Mouse (Mus musculus) ES-CJ7 (cell line): Measurements from ENCODE around the gene Atg14.
"Not testable (repeated sequence)": the region's sequence is repeated elsewhere in the genome, so short reads cannot be mapped to it uniquely, and the experiment has no call there.

ENCODE experiments used
- DNase-seq: peaks from one replicate; pipeline ENCODE4 v3.0.0; 2011; ENCODE audit warnings: low read depth, low spot score

The Atg14 gene

DNA sequence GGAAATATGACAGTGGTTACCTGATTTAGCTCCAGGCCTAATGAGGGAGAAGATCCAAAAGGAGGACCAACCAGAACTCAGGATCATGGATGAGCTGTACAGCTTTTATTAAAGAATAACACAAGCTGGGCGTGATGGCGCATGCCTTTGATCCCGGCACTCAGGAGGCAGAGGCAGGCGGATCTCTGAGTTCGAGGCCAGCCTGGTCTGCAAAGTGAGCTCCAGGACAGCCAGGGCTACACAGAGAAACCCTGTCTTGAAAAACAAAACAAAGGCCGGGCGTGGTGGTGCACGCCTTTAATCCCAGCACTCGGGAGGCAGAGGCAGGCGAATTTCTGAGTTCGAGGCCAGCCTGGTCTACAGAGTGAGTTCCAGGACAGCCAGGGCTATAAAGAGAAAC, at the start of gene Atg14:
Gene Atg14 (minus strand): TSS at position 101 of the 400 bp plus-strand sequence.
- DNase-seq: not testable (repeated sequence)

DNA sequence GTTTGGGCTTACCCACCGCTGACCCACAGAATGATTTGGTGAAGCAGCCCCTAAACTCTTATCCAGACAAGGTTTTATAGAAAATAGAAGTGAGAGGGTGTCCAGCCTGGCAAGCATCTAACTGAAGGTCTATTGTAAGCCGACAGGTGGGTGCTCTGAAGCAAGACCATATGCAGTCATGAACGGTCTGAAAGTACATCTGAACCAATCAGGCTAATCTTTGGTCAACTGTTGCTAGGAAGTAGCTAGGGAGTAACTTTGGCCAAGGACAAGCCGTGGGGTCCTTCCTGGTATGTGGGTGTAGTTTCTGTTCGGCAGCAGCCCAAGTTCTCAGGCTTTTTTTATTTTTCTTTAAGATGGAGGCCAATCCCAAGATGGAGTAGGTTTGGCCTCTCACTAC, 48.4 kb upstream of the Atg14 start:
- peak; percentile 35 for DNase-seq

DNA sequence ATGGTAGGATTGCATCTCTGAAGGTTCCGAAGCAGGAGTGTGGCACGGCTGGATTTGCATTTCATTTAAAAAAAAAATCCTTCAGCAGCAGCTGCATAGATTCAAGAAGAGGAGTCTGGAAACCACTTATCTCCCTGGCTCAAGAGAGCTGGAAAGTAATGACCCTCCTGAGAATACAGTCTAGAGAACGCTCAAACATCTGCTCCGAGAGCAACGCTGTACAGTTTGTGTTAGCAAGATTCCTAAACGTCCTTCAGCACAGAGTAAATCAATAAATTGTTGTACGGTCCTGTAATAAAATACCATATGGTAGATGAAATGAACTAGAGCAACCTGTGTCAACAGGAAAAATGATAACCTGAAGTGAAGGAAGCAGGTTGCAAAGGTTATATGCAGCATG, 42.8 kb upstream of the Atg14 start:
- no peak for DNase-seq

DNA sequence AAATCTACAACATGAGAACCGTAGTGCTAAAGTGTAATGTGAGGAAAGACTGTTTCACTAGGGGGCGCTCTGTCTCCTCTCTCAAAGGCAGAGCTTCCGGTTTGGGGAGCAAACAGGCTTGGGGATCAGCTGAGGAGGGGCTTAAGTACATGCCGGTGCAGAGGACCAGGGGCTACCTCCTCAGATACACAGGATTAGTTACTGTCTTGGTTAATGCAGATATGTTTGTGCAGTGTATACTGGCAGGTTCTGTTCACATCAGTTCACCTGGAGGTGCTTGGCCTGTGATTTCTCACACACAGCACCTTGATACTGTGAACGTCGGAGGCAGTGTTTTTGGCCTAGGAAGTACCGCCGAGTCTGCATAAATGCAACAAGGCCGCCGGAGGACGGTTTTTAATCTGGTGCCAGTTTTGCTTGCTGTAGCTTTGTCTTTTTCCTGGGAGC, 27.5 kb upstream of the Atg14 start:
- peak; percentile 84 for DNase-seq

DNA sequence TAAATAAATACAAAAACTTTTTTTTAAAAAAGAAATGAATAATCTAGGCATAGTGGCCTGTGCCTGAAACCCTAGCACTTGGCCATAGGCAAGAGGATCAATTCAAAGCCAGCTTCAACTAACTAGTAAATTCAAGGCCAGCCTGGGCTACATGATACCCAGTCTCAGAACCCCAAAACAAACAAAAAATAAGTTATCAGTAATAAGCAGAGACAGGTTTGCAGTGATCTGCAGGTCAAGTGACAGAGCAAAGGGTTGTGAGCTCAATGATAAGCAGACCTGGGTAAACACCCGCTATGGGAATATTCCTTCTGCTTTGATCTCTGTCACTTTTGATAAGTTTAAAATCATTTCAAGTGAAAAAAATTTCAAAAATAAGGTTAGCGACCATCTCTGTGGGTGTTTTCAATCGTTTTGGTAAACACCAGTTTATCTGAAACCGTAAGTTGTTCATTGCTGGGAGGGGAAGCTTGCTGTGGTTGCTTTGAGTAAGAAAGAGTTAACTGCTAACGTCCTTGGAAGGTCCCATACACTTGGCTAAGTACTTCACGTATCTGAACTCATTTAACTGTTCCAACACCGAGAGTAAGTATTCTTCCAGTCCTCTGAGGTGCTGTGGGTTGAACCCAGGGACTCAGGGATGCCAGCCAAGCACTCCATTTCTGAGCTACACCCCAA, 24.1 kb upstream of the Atg14 start:
- DNase-seq: no peak

DNA sequence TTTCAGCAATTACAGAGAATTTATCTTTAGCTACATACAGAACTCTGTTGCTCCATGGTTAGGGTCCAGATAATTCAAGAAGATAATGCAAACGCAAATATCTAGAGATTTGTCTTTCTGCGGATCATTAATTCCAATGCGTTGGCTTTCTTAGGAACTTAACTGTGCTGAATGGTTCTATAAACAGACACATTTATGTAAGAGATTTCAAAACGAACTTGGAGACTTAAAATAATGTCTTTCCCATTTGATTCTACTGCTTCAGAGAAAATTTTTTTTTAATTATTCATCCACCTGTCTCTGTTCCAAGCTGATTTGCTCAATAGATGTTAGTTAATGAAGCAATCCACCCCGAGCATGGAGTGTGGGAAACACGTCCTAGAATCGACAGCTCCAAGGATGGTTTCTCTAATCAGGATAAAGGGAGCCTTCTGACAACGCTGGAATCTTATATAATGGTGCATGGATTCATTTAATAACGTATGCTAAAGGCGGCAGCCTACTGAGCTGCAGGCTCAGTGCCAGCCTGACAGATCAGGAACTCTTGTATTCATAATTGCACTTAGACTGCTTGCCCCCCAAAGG, 20.0 kb upstream of the Atg14 start:
- no peak for DNase-seq

DNA sequence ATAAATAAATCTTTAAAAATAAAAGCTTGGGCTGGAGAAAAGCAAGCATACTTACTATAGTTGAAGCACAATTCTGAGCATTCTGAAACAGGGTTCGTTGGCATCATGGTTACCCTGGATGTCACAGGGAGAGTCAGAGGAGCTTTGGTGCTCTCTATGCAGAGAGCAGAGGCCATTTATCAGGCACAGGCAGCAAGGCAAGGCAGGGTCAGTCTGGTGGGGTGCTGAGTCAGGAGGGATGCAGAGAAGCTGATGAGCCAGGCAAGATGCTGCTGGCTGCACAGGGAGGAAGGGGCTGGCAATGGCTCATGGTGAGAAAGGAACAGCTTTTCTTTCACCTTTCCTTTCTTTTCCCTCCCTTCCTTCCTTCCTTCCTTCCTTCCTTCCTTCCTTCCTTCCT, 19.0 kb upstream of the Atg14 start:
- DNase-seq: no peak

DNA sequence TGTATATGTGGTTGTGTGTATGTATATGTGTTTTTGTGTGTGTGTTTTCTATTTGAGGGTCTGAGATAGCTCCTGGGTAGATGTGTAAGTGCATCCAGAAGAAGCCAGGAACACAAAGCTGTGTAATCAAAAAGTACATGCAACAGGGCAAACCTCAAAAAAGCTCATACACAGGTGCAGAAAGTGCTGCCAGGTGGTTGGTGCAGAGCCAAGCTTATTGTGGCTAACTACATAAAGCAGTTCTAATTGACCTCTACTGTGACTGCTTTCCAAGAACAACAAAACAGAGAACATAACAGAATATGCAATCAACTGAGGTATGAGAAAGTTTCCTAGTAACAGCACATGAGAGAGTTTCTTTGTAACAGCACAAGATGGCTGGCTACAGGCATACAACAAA, 13.9 kb upstream of the Atg14 start:
- DNase-seq: no peak

DNA sequence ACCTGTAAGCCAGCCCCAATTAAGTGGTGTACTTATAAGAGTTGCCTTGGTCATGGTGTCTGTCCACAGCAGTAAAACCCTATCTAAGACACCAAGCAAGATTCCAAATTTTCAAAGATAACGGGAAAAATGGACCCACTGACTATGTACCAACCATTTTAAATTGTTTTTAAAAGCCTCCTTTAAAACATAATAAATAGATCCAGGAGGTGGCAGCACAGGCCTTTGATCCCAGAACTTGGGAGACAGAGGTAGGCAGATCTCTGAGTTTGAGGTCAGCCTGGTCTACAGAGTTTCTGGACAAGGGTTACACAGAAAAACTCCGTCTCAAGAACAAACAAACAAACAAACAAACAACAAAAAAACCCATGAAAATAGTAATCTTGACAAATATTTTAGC, 11.2 kb upstream of the Atg14 start:
- no peak for DNase-seq

DNA sequence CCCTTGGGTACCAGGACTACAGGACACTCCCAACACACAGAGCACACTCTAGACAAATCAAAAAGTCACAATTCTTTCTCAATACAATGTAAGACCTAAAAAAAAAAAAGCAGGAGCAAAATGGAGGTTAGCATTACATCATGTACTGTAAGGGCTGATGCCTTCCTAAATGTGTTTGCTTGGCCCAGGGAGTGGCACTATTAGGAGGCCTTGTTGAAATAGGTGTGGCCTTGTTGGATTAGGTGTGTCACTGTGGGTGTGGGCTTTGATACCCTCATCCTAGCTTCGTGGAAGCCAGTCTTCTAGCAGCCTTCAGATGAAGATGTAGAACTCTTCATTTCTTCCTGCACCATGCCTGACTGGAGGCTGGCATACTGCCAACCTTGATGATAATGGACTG, 10.8 kb upstream of the Atg14 start:
- DNase-seq: no peak

DNA sequence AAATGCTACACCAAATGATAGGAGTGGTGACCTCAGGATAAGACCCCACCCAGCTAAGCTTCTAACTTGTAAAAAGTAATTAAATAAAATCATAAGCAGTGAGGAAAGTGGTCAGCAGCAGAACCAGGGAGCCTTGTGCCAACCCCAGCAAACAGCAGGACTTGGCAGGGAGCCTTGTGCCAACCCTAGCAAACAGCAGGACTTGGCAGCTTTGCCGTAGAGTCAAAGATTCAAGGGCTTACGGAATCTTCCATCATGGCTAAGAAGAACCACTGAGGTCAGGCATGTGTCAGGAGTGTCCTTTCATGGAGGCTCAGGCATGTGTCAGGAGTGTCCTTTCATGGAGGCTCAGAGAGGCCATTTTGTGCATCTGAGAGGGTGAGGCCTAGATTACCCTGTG, 7.6 kb upstream of the Atg14 start:
- DNase-seq: no peak

DNA sequence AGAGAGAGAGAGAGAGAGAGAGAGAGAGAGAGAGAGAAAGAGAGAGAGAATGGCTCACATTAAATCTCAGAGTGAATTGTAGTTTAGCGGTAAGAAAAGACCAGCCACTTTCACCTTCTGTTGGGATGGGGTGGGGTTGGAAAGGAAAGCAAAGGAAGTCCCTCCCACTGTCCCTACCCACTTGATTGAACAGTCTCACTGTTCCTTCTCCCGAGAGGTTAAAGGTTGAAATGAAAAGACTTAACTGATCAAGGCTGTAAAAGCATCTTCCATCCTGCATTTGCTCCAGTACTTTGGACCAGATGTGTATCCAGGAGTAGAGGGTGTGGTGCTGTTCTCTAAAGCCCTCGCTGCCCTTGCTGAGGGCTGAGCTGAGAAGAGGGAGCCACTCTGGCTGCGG, 6.2 kb upstream of the Atg14 start:
- peak; percentile 68 for DNase-seq

DNA sequence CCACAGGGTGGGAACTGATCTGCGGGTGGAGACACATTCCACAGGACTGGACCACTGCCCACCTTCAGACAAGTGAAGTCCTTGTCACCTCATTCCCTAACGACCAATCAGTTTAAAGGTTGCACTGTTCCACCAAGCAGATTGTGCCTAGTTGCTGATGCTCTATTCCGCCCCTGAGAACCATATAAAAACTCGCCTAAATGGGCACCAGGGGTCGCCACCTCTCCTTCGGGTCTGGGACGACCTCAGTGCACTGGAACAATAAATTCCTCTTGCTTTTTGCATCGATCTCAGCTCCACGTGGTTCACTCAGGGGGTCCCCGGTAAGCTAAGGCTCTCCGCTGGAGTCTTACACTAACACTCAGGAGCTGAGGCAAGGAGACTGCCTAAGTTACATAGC, 4.3 kb upstream of the Atg14 start:
- DNase-seq: peak; percentile 82

DNA sequence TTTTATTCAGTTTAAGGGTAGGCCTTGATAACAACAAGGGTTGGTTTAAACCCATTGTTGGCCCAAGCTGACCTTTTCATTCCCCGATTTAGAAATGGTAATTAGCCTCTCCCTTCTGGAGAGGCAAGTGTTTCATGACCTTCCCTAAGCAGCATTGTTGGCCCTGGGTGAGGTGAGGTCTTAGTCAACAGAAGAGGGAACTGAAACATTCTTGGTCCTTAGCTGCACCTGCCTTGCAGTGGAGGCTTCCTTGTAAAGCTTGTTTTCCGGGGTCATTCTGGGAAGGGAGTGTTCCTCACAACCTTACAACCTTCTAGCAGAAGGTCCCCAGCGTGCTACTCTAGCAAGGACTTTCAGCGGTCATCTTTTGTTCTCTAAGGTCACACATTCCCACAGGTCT, 2.3 kb upstream of the Atg14 start:
- DNase-seq: peak; percentile 97

DNA sequence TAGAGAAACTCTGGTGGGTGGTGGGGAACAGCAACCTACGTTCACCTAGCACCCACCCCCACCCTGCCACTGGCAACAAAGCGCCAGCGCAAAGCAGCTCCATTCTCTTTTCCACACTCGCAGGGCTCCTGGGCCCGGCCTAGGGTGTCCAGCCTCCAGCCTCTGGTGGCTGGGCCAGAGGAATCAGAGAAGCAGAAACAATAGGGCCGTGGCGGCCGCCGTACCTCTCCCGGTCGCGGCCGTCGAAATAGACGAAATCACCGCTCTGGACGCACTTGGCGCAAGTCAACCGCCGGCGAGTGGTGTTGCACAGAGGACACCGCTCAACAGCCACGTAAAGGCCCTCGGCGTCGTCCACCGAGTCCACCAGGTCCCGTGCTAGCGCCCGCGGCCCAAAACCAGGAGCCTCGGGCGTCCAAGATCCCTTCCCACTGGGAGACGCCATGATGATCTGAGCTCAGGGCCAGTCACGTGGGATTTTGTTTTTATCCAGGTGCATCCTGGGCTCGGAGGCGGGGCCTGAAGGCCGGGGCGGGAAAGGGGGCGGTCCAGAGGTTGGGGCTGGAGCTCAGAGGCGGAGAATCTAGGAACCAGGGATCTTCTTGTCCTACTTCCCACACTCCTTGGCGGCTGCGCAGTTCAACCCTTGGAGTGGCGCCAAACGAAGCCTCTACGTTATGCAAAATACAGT, 2.3 kb downstream of the Atg14 start:
- DNase-seq: peak; percentile 97

DNA sequence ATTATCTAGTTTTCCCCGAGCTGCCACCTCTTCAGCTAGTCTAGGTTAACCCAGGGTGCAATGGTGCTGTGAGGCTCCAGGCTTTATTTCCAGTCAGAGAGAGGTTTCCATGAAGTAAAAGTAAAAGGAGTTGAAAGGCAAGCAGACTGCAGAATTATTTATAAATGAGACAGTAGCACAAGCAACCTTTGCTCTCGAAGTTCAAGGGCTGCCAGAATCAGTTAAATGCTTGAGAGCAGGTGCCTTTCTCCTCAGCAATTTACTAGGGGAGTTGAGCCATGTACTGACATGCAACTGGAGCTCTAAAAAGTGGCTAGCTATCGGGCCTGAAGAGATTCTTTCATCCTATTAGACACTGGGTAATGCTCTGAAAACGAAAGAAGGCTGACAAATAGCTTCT, 7.3 kb downstream of the Atg14 start:
- no peak for DNase-seq

DNA sequence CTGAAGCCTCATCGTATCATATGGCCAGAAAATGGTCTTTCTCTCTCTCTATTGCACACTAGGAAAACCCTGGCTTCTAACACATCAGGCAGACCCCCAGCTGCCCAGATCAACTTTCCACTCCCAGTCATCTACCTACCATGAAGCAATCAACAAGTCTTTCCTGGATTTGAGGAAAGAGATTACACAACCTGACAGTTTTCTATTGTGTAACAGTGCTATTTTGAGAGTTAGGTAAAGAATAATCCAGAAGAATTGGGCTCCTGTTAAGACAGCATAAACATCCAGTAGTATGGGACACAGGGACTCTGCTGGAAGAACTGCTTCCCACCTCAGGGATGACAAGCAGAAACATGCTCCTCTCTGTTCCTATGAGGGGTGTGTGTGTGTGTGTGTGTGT, 7.9 kb downstream of the Atg14 start:
- DNase-seq: no peak

DNA sequence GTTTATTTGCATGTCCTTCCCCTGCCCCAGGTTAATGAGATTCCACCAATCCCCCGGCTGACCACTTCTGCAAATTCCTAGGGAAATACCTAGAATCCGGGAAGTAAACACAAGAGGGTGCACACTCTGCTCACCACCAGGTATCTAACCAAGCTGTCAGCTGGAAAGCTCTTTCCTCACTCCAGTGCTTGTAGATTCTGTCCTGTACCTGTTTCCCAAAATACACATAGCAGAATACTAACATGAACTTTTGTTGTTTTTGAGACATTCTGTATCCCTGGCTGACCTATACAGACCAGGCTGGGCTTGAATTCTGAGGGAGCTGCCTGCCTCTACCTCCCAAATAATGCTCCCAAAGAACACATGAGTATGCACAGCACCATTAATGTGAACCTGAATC, 9.7 kb downstream of the Atg14 start:
- no peak for DNase-seq

DNA sequence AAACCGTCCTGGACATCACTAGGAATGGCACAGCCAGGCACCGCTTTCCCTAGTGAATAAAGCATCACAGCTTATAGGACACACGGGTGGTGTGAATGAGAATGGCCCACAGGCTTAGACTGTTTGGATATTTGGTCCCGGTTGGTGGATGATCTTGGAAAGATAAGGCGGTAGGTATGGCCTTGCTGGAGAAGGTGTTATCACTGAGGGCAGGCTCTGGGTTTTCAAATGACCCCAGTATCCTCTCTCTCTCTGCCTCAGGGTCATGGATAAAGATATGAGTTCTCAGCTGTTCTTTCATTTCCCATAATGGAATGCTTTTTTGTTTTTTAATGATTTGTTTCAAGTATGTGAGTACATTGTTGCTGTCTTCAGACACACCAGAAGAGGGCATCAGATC, 15.2 kb downstream of the Atg14 start:
- DNase-seq: no peak

DNA sequence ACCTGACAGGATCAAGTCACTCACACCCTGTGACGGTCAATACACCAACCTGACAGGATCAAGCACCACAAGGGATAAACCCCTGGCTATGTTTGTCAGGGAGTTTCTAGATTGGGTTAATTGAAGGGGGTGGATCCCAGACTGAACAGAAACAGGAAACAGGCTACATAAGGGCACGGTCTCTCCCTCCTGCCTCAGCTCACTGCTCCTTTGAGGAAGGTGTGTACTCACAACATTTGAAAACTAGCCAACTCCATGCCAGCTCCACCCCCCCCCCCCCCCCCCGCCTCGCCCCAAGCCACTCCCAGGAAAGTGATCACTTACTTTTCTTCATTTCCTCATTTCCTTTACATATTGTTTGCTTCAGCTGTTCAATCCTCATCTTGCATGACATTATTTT, 16.2 kb downstream of the Atg14 start:
- DNase-seq: no peak

DNA sequence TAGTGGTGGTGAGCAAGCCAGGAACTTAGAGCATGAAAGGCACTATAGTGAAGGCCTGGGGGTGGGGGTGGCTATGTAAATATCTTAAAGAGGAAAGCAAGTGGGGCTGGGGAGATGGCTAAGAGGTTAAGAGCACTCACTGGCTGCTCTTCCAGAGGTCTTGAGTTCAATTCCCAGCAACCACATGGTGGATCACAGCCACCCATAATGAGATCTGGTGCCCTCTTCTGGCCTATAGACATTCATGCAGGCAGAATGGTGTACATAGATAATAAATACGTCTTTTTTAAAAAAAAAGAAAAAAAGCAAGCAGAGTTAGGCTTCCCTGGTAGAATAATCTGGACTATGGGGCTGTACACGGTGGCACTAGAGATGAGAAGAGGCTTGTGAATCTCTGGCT, 17.1 kb downstream of the Atg14 start:
- DNase-seq: peak; percentile 34

DNA sequence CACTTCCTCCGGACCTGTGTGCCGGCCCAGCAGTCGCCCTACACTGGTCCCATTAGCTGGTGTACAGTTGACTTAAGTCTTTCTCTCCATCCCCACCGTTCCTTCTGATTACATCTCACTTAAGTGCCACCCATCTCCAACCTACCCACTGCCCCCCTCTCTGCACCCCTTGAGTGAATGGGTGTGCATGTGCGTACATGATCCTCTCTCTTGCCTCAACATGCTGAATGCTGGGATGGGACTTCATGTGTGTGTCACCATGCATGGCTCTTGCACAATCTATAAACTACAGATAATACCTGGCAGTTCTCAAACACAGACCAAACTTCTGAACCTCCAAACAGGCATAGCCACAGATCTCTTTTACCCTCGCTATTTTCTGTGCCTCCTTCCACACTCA, 18.8 kb downstream of the Atg14 start:
- no peak for DNase-seq

DNA sequence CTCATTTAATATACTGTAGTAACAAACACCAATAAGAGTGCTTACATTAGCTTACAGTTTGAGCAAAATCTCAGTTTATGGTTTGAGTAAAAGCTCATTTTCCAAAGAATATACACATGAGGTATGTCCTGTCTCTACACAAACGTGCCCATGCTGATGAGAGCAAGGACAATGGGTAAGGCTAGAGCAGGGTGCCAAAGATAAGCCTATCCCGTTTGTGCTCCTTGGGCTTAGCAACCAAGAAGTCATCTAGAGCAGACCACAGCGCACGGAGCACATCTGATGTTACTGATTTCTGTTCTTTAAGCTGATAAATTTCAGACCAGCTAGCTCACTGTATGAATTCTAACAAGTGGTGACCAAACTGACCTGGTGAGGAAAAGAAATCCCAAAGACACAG, 25.6 kb downstream of the Atg14 start:
- no peak for DNase-seq
